Mouse (Mus musculus): ENCODE results near the gene C1ql2.

DNA sequence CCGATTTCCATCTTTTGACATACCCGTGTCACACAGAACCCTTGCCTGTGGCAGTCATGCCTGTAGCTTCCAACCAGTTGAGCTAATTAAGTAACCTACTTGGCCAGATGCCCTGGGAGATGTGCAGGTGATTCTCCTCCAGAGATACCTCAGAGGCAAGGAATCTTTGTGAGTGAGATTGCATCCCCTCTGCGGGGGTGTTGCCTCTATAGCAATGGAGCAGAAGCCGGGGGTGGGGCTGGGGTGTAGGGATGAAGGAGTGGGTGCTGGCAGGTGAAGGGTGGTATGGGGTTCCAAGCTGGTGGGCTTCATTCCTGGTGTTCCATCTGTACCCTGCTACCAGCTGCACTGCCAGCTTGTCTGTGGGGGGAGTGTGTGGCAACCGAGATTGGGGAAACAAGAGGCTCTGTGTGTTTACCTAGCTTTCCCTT, 17.2 kb upstream of the C1ql2 start:
- TF ChIP-seq CTCF (IDR thresholded peaks at IDR 0.05; ENCODE audit: low read depth) (no peak), EP300 (optimal IDR thresholded peaks at IDR 0.05) (no peak)
